ENCODE assay signal across 24 mouse cellular contexts in genomic region chr17:85461577-85461976, GRCm38 (mm10).
"Had no signal": no experiment of that assay in that cellular context is flagged by ENCODE, and none has a peak within 500 bp of the region (broad histone marks: within the 10 kb centered on the region; RNA-seq: fewer than 3 reads in every experiment).

No protein-coding gene starts in this region.

- DNase-seq: gastrocnemius, adult 2 months; gastrocnemius, postnatal 10 days; gastrocnemius, postnatal 25 days; heart, adult 18-20 months; heart, postnatal 10 days; heart, postnatal 4 days; kidney, adult 18-20 months; kidney, adult 8-10 months; kidney, postnatal 10 days; kidney, postnatal 25 days; layer of hippocampus, adult 9-11 months; layer of hippocampus, postnatal 36 days; left cerebral cortex, postnatal 4 days had no signal

- H3K9me3 ChIP-seq: heart, embryonic 10.5 days; heart, embryonic 12.5 days; hindbrain, embryonic 10.5 days; intestine, embryonic 15.5 days; limb, embryonic 13.5 days; limb, embryonic 15.5 days; liver, embryonic 12.5 days had no signal

- H3K36me3 ChIP-seq: heart, embryonic 10.5 days; heart, embryonic 12.5 days; hindbrain, embryonic 10.5 days; intestine, embryonic 15.5 days; limb, embryonic 13.5 days; limb, embryonic 15.5 days; liver, embryonic 12.5 days had no signal

- ATAC-seq: hindbrain, embryonic 16.5 days; inflammation-experienced regulatory T-cells, adult 6 months; intestine, embryonic 15.5 days; intestine, postnatal 0 days; liver, embryonic 12.5 days had no signal

- H3K4me1 ChIP-seq: intestine, embryonic 15.5 days; liver, embryonic 12.5 days had no signal

- H3K27ac ChIP-seq: gastrocnemius, adult 2 months; heart, embryonic 10.5 days; hindbrain, embryonic 10.5 days; hindbrain, embryonic 14.5 days; intestine, embryonic 15.5 days; limb, embryonic 13.5 days; limb, embryonic 15.5 days; liver, embryonic 12.5 days had no signal

- H3K4me2 ChIP-seq: heart, embryonic 12.5 days; hindbrain, embryonic 14.5 days; intestine, embryonic 15.5 days; limb, embryonic 13.5 days; limb, embryonic 15.5 days; liver, embryonic 12.5 days had no signal

- H3K9ac ChIP-seq: heart, embryonic 12.5 days; hindbrain, embryonic 14.5 days; intestine, embryonic 15.5 days; limb, embryonic 13.5 days; limb, embryonic 15.5 days; liver, embryonic 12.5 days had no signal

- H3K4me3 ChIP-seq: gastrocnemius, adult 2 months; heart, embryonic 10.5 days; heart, embryonic 12.5 days; hindbrain, embryonic 10.5 days; intestine, embryonic 15.5 days; limb, embryonic 13.5 days; limb, embryonic 15.5 days; liver, embryonic 12.5 days had no signal
